In the genomic region with DNA sequence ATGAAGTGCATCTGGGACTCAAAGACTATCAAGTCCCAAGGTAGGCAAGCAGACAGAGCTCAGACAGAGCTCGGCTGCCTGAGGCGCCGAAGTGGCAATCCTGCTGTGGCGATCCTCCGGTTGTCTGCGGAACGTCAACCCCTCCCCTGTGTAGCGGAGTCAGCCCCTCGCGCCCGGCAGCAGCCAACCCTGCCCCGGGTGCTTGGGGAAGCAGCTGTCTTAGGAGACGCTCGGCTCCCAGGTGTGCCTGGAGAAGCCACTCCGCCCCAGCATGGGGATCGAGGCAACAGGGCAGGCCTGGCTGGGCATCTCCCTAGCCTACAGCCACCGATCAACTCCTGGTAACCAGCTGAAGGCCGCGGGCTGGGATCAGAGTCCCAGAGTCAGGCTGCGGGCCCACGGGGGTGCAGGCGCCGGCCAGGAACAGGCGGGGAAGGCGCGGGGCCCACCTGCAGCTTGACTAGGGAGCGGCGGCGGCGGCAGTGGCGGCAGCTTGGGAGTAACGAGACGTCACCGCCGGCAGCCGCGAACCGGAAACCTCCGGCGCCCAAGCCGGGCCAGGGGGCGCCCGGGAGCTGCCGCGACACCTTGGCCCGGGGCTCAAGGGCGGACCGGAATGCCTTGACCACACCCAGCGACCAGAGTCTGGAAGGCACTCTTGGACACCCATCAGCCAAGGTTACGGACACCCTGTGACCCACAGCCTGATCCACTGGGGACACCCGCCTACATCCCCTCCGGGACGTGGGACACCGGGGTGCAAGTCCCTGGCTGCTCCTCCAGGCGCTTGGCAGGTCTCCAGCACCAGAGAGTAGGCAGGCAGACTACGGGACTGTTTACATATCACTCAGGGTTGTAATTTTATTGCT, we compare ENCODE assay signal across 8 mouse cellular contexts. TPM values are rescaled to one million over a fixed set of nuclear protein-coding genes. Genes with fewer than 3 reads are reported as not detected.
DNase-seq lines count a peak whose midpoint lies in the region; ATAC-seq and TF ChIP-seq lines count a peak whose summit lies in the region.

Gene Eogt (minus strand): TSS at position 800 of the 869 bp plus-strand sequence.

- WGBS in forebrain, embryonic 16.5 days: under 1% methylated on average over 56 of the region's 56 CpGs
- under 1% methylated on average over 56 of the region's 56 CpGs for WGBS in lung, adult 2 months
- under 1% methylated on average over 56 of the region's 56 CpGs for WGBS in neural tube, embryonic 15.5 days

- 0 out of 2 replicates have a peak, but pooled peaks have one; percentile 7 for TF ChIP-seq POLR2A in lung, adult 2 months (IDR thresholded peaks at IDR 0.05; ENCODE audit: borderline replicate concordance, extremely low read depth, low read depth, low read length)

- ATAC-seq in forebrain, embryonic 16.5 days: peak; percentile 72
- ATAC-seq in neural tube, embryonic 15.5 days (ENCODE audit: low FRiP score): peak; percentile 80

- no peaks in the 10 kb centered on the region for H3K36me3 ChIP-seq in forebrain, embryonic 16.5 days (ENCODE audit: control insufficient read depth, insufficient read depth)
- H3K36me3 ChIP-seq in neural tube, embryonic 15.5 days: peaks cover 1% of the 10 kb centered on the region; the same call in 1 of the 2 replicates

- H3K27me3 ChIP-seq in forebrain, embryonic 16.5 days (replicated peaks; ENCODE audit: control insufficient read depth, insufficient read depth, low read length): no peaks in the 10 kb centered on the region
- H3K27me3 ChIP-seq in neural tube, embryonic 15.5 days (replicated peaks): no peaks in the 10 kb centered on the region

- peak; percentile 83 for DNase-seq in ES-CJ7 (ENCODE audit: low read depth, low spot score)
- peak; percentile 67 for DNase-seq in cerebellum, adult 11 months
- peak; percentile 77 for DNase-seq in heart, postnatal 25 days (ENCODE audit: low spot score)
- peak; percentile 60 to 73 for DNase-seq in layer of hippocampus, adult 18-20 months (ENCODE audit: low spot score in 2 of 2)
- peak; percentile 85 for DNase-seq in lung, adult 2 months
- peak; percentile 82 for DNase-seq in testis, postnatal 10 days (ENCODE audit: low spot score)

- H3K9ac ChIP-seq in forebrain, embryonic 16.5 days (replicated peaks; ENCODE audit: low read depth, low read length): peak within 1 kb of the TSS; percentile 87
- peak within 1 kb of the TSS; percentile 85 for H3K9ac ChIP-seq in neural tube, embryonic 15.5 days (replicated peaks)

- intact Hi-C loops in heart, postnatal 25 days (cut with DNase I): loop anchor here (2.0 to 5.0 kb wide), 3 partner anchors 30 to 379 kb away; partner anchors contain the start of gene Tmf1

- H3K9me3 ChIP-seq in forebrain, embryonic 16.5 days (ENCODE audit: control insufficient read depth, low read length): no peaks in the 10 kb centered on the region
- H3K9me3 ChIP-seq in neural tube, embryonic 15.5 days (replicated peaks): no peaks in the 10 kb centered on the region

- peak within 1 kb of the TSS; percentile 70 for H3K4me3 ChIP-seq in forebrain, embryonic 16.5 days (replicated peaks; ENCODE audit: low read length)
- H3K4me3 ChIP-seq in lung, adult 2 months (replicated peaks; ENCODE audit: extremely low read depth, low read depth, low read length): peak within 1 kb of the TSS; percentile 65
- H3K4me3 ChIP-seq in neural tube, embryonic 15.5 days (replicated peaks): peak within 1 kb of the TSS; percentile 70

- H3K27ac ChIP-seq in forebrain, embryonic 16.5 days (ENCODE audit: low read length): peak within 1 kb of the TSS; percentile 78
- H3K27ac ChIP-seq in neural tube, embryonic 15.5 days (replicated peaks): peak within 1 kb of the TSS; percentile 82

- H3K4me1 ChIP-seq in forebrain, embryonic 16.5 days (replicated peaks; ENCODE audit: control insufficient read depth, insufficient read depth, low read length): peaks cover 14% of the 10 kb centered on the region
- peaks cover 11% of the 10 kb centered on the region for H3K4me1 ChIP-seq in lung, adult 2 months (ENCODE audit: control insufficient read depth, insufficient read depth, low read length)
- H3K4me1 ChIP-seq in neural tube, embryonic 15.5 days: peaks cover 24% of the 10 kb centered on the region

- peak within 1 kb of the TSS; percentile 99 for H3K4me2 ChIP-seq in forebrain, embryonic 16.5 days (ENCODE audit: low read length)
- peak within 1 kb of the TSS; percentile 97 for H3K4me2 ChIP-seq in neural tube, embryonic 15.5 days

- no peak for TF ChIP-seq CTCF in lung, adult 2 months (IDR thresholded peaks at IDR 0.05; ENCODE audit: insufficient read depth, low read length)

RNA-seq across cellular contexts. Expression of gene Eogt, which starts in this region (rescaled TPM):
- polyA plus RNA-seq in forebrain, embryonic 16.5 days (2015; fragmentation: Nextera tagmentation; extraction: Ambion mirVana): 9.3 and 12.2 TPM in 2 replicates
- 10 to 100 TPM; 13.3 to 14.8 TPM for total RNA-seq in heart, postnatal 25 days (2021)
- 10 to 100 TPM; 17.8 to 19.6 TPM for total RNA-seq in layer of hippocampus, adult 18-20 months (2021)
- 19.9 and 34.7 TPM in 2 replicates for polyA plus RNA-seq in lung, adult 2 months (2012; rRNA removed)
- 13.3 and 13.5 TPM in 2 replicates for polyA plus RNA-seq in neural tube, embryonic 15.5 days (2015; fragmentation: Nextera tagmentation; extraction: Ambion mirVana)

Comparison
In these comparisons a context has a peak if more than half of its experiments do, and no peak if none do; other contexts are left out.
1. Peak in every context shown above with its lines: DNase-seq, ATAC-seq, H3K4me3 ChIP-seq and H3K27ac ChIP-seq.